Mouse (Mus musculus) left cerebral cortex, adult 11 months (tissue): ENCODE data around the gene Smarcd3.

ENCODE experiments used
- DNase-seq: peaks from one replicate; pipeline ENCODE4 v3.0.0; 2022; ENCODE audit warnings: low spot score

Smarcd3 gene

GRCm38 (mm10) chr5:24623986-24624821 is at the start of gene Smarcd3:
Gene Smarcd3, minus strand, starts transcription at chr5:24624411.
- no peak for DNase-seq

- no peak for DNase-seq
Measured at GRCm38 (mm10) chr5:24661457-24661856, 37.2 kb upstream of the Smarcd3 start.

GRCm38 (mm10) chr5:24659708-24660423 is 35.7 kb upstream of the Smarcd3 start:
- no peak for DNase-seq

- no peak for DNase-seq
Measured at GRCm38 (mm10) chr5:24657113-24657512, 32.9 kb upstream of the Smarcd3 start.

GRCm38 (mm10) chr5:24654491-24654890 is 30.3 kb upstream of the Smarcd3 start:
- DNase-seq, result no peak

- no peak for DNase-seq
Measured at GRCm38 (mm10) chr5:24652780-24653179, 28.6 kb upstream of the Smarcd3 start.

- peak; percentile 78 for DNase-seq
Measured at GRCm38 (mm10) chr5:24651768-24652752, 27.8 kb upstream of the Smarcd3 start.

GRCm38 (mm10) chr5:24651356-24651755 is 27.1 kb upstream of the Smarcd3 start:
- no peak for DNase-seq

GRCm38 (mm10) chr5:24649701-24650100 is 25.5 kb upstream of the Smarcd3 start:
- no peak for DNase-seq

GRCm38 (mm10) chr5:24649231-24649630 is 25.0 kb upstream of the Smarcd3 start:
- DNase-seq, result no peak

- DNase-seq, result no peak
Measured at GRCm38 (mm10) chr5:24645454-24645853, 21.2 kb upstream of the Smarcd3 start.

GRCm38 (mm10) chr5:24639081-24639480 is 14.9 kb upstream of the Smarcd3 start:
- no peak for DNase-seq

- no peak for DNase-seq
Measured at GRCm38 (mm10) chr5:24638131-24638530, 13.9 kb upstream of the Smarcd3 start.

- DNase-seq, result no peak
Measured at GRCm38 (mm10) chr5:24636987-24637386, 12.8 kb upstream of the Smarcd3 start.

- DNase-seq, result no peak
Measured at GRCm38 (mm10) chr5:24635526-24636141, 11.4 kb upstream of the Smarcd3 start.

GRCm38 (mm10) chr5:24635093-24635492 is 10.9 kb upstream of the Smarcd3 start:
- no peak for DNase-seq

GRCm38 (mm10) chr5:24629712-24630111 is 5.5 kb upstream of the Smarcd3 start:
- no peak for DNase-seq

GRCm38 (mm10) chr5:24624822-24625120 is 560 bp upstream of the Smarcd3 start:
- no peak for DNase-seq

GRCm38 (mm10) chr5:24623041-24623985 is 898 bp downstream of the Smarcd3 start:
- DNase-seq, result no peak

- no peak for DNase-seq
Measured at GRCm38 (mm10) chr5:24622386-24623040, 1.7 kb downstream of the Smarcd3 start.
